Mouse (Mus musculus): Measurements from ENCODE around the gene Lpcat3.
"Not testable (repeated sequence)": the region's sequence is repeated elsewhere in the genome, so short reads cannot be mapped to it uniquely, and the experiment has no call there.

The Lpcat3 gene

DNA sequence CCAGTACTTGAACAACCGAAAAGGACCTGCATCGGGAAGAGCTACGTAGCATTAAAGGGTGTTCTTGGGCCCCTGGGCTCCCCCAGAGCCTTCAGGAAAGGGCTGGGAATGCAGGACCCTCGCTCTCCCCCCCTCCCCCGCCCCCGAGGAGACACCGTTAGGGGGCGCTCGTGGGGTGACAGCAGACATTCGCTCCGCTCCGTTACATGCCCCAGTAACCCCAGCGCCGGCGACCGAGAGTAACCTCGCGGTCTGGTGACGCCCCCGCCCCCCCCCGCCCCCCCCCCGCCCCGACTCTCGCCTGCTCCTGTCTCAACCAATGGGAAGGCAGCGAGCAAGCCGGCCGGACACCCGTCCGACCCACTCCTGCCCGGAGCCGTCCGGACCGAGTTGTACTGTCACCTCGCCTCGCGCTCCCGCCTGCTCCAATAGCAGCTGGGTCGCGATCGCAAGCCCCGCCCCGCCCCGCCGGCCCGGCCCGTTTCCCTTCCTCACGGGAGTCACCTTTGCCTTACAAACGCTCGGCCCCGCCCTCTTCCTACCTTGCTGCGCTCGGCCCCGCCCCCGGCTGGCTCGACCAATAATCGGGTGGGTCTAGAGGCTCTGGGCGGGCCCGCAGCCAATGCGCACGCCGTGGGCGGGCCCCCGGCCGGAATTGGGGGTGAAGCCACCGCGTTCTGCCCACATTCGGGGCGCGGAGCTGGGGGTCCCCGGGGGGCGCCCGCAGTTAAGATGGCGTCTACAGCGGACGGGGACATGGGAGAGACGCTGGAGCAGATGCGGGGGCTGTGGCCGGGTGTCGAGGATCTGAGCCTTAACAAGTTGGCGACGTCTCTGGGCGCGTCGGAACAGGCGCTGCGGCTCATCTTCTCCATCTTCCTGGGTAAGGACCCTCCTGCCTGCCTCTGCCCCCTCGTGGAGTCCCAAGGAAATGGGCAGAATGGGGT is at the start of gene Lpcat3:
Gene Lpcat3 (plus strand): TSS at position 551 of the 947 bp plus-strand sequence.
- Histone ChIP-seq H3K27me3 (ENCODE audit: control insufficient read depth, insufficient read depth, low read length, poor library complexity, severe bottlenecking) (no peaks in the 10 kb centered on the region), H3K36me3 (ENCODE audit: control insufficient read depth, insufficient read depth, low read length, poor library complexity, severe bottlenecking) (no peaks in the 10 kb centered on the region)
- peak; percentile 99 for DNase-seq (ENCODE audit: low read depth, low spot score)

DNA sequence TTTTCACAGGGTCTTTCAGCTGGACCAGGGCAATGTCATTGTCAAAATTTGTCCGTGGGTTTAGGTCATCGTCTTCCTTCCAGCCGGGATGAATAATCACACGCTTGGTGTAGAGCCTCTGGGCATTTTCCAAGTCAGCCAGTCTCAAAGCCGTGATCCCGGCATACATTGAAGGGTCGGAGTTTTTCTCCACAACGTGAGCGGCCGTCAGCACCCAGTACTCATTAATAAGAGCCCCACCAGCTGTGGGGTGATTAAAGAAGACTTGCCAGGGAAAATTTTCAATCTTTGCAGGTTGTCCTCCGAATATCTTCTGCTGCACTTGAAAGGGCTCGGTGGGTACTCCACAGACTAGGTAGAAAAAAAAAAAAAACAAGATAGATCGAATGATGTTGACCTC is 37.2 kb upstream of the Lpcat3 start:
- DNase-seq (ENCODE audit: low read depth, low spot score): no peak

DNA sequence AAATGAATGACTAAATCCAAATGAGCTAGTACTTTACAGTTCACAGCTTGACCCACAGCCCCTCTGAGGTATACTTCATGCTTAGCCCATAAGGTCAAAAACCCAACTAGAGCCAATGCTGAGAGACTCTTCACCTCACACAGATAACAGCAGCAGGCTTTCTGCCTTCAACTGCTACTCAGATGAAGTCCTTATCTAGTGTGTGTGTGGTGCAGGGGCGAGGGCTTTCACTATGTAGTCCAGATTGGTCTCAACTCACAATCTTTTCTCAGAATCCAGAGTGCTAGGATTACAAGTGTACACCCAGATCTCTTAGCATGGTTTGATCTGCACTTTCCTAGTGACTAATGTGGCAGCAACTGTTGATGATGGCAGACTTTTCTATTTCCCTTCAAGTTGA is 36.6 kb upstream of the Lpcat3 start:
- DNase-seq (ENCODE audit: low read depth, low spot score); H3K36me3 ChIP-seq (ENCODE audit: control insufficient read depth, insufficient read depth, low read length, poor library complexity, severe bottlenecking); H3K27me3 ChIP-seq (ENCODE audit: control insufficient read depth, insufficient read depth, low read length, poor library complexity, severe bottlenecking): not testable (repeated sequence)

More for the DNA sequence above, 37.2 kb upstream of the Lpcat3 start:
- no peaks in the 10 kb centered on the region for H3K27me3 ChIP-seq (ENCODE audit: control insufficient read depth, insufficient read depth, low read length, poor library complexity, severe bottlenecking)
- H3K36me3 ChIP-seq (ENCODE audit: control insufficient read depth, insufficient read depth, low read length, poor library complexity, severe bottlenecking): no peaks in the 10 kb centered on the region

DNA sequence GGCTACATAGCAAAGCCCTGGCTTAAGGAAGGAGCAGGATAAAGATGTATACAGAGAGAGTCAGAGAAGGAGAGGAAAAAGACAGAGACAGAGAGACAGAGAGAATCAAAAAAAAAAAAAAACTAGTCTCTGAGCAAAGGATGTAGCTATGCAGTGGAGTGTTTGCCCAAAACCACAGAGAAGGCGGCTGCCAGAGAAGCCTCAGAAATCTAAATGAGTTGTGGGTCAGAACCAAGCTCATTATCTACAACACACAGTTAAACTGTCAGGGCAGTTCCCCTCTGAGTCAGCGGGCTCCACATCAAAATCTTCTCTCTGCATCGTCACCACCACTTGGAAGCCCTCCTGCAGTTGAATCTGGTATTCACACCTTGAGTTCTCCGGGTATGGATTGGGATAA is 32.1 kb upstream of the Lpcat3 start:
- Histone ChIP-seq H3K36me3 (ENCODE audit: control insufficient read depth, insufficient read depth, low read length, poor library complexity, severe bottlenecking) (no peaks in the 10 kb centered on the region), H3K27me3 (ENCODE audit: control insufficient read depth, insufficient read depth, low read length, poor library complexity, severe bottlenecking) (no peaks in the 10 kb centered on the region)
- DNase-seq (ENCODE audit: low read depth, low spot score): no peak

DNA sequence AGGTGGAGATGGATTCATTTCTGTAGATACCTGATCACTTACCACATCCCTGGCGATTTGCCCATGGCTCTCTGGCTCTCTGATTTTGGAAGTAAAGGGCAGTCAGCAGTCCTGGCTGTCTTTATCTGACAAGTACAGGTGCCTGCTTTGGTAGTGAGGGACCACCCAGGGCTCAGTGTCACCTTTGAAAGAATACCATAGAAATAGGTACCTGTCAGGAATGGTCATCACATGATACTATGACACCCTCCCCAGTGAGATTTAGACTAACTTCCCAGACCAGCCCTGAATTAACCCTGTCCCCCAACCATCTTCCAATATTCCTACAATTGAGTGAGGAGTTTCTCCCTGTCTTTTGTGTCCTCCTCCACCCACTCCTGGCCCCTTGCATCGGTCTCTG is 26.8 kb upstream of the Lpcat3 start, which contains the start of gene C1s2:
Gene C1s2 (minus strand): TSS at position 101 of the 400 bp plus-strand sequence.
- H3K36me3 ChIP-seq (ENCODE audit: control insufficient read depth, insufficient read depth, low read length, poor library complexity, severe bottlenecking); DNase-seq (ENCODE audit: low read depth, low spot score); H3K27me3 ChIP-seq (ENCODE audit: control insufficient read depth, insufficient read depth, low read length, poor library complexity, severe bottlenecking): not testable (repeated sequence)

DNA sequence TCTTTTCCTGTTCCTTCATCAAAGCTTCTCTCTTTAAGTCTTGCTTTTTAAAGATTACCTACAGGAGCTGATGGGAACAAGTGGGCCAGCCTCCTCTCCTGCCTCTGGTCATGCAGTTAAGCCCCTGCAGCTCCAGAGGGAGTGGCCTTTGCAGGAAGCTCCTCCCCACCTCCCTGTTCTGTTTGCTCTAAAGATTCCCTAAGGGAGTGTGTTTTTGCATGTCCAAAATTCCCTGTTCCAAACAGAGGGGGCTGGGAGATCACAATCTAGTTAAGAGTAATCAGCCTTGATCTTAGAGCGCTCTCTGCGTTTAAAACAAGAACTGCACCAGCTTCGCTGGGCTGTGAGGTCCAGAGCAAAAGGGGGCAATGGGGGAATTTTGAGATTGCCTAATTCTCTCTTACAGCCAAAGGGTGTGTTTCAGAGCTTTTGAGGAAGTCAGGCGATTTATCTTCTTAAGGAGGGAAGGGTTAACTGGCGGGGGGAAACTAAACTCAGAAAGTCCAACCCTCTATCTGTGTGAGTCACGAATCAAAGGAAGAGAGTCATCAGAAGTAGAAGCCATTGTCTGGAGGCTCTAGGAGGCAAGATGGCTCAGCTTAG is 25.9 kb upstream of the Lpcat3 start:
- H3K36me3 ChIP-seq (ENCODE audit: control insufficient read depth, insufficient read depth, low read length, poor library complexity, severe bottlenecking); DNase-seq (ENCODE audit: low read depth, low spot score); H3K27me3 ChIP-seq (ENCODE audit: control insufficient read depth, insufficient read depth, low read length, poor library complexity, severe bottlenecking): not testable (repeated sequence)

DNA sequence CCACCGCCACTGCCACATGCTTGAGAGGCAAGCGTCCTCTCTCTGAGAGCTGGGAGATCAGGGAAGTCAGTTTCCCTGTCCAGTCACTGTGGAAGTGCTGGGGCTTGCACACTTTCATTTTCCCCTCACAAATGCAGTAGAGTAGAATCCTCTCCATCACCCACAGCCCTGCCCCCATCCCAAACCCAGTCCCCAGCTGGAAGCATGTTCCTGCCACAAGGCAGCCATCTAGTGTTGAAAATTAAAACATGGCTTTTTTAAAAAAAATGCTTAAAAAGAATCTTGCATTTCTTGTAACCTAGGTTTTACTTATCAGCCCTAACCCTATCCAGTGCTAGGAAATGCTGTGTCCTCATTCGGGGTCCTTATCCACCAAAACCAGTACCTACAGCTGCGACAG is 22.8 kb upstream of the Lpcat3 start:
- H3K27me3 ChIP-seq (ENCODE audit: control insufficient read depth, insufficient read depth, low read length, poor library complexity, severe bottlenecking): no peaks in the 10 kb centered on the region
- no peak for DNase-seq (ENCODE audit: low read depth, low spot score)
- no peaks in the 10 kb centered on the region for H3K36me3 ChIP-seq (ENCODE audit: control insufficient read depth, insufficient read depth, low read length, poor library complexity, severe bottlenecking)

DNA sequence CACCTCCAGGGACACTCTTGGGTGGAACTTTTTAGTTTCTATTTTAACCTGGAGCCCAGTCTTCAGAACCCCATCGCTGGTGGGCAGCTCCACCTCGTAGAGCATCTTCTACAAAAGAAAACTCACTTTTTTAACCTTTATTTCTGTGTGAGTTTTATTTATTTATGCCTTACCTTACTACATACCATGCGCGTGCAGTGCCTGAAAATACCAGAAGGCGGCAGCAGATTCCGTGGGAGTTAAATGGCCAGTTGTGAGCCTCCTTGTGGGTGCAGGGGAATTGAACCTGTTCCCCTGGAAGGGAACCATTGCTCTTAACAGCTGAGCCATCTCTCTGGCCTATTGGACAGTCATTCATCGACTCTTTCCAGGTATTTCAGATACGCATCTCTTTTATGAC is 21.8 kb upstream of the Lpcat3 start:
- DNase-seq (ENCODE audit: low read depth, low spot score): peak; percentile 82

DNA sequence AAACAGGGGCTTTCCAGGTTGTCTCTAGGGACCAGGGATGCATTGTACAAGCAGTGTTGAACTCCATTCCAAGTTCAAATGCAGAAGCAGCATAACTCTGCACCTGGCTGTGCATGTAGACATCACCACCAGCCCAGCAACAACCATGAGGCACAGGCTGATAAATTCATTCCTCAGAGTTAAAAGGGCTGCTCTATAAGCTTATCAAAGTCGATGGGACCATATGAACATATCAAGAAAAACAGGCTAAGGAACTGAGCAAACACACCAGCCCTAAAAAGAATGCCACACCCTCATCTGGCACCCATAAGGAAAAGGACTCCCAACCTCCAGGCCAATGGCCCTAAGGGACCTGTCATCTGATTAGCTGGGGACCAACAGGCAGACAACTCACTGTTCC is 16.4 kb upstream of the Lpcat3 start:
- no peaks in the 10 kb centered on the region for H3K27me3 ChIP-seq (ENCODE audit: control insufficient read depth, insufficient read depth, low read length, poor library complexity, severe bottlenecking)
- no peak for DNase-seq (ENCODE audit: low read depth, low spot score)
- H3K36me3 ChIP-seq (ENCODE audit: control insufficient read depth, insufficient read depth, low read length, poor library complexity, severe bottlenecking): no peaks in the 10 kb centered on the region

More for the DNA sequence above, 21.8 kb upstream of the Lpcat3 start:
- Histone ChIP-seq H3K27me3 (ENCODE audit: control insufficient read depth, insufficient read depth, low read length, poor library complexity, severe bottlenecking) (no peaks in the 10 kb centered on the region), H3K36me3 (ENCODE audit: control insufficient read depth, insufficient read depth, low read length, poor library complexity, severe bottlenecking) (no peaks in the 10 kb centered on the region)

DNA sequence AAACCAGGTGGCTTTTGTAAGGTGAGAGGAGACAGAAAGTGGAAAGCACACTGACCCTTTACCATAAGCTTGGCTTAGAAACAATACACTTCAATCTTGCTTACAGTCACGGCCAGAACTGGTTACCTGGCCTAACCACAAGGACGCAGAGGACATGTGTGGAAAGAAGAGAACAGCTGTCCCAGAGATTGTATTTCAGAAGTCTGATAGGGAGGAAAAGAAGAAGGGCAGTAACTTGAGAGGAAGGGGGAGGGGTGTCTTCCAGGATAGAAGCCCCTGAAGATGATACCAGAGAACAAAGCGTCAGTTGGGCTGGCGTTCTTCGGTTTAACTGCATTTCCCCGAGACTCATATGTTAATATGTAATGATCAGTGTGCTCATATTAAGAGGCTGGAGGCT is 6.9 kb upstream of the Lpcat3 start:
- Histone ChIP-seq H3K27me3 (ENCODE audit: control insufficient read depth, insufficient read depth, low read length, poor library complexity, severe bottlenecking) (no peaks in the 10 kb centered on the region; the same call in 1 of the 2 replicates), H3K36me3 (ENCODE audit: control insufficient read depth, insufficient read depth, low read length, poor library complexity, severe bottlenecking) (no peaks in the 10 kb centered on the region)
- DNase-seq (ENCODE audit: low read depth, low spot score): no peak

DNA sequence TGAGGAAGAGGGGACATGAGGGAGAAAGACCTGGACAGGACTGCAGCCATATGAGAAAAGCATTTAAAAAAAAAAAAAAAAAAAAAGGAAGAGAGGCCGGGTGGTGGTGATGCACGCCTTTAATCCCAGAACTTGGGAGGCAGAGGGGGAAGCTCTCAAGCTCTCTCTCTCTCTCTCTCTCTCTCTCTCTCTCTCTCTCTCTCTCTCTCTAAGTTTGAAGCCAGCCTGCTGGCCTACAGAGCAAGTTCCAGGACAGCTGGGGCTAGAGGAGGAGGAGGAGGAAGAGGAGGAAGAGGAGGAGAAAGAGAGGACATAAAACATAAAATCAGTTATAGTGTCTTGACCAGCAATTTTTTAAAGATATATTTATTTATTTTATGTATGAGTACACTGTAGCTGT is 4.8 kb upstream of the Lpcat3 start:
- Histone ChIP-seq H3K36me3 (ENCODE audit: control insufficient read depth, insufficient read depth, low read length, poor library complexity, severe bottlenecking) (no peaks in the 10 kb centered on the region), H3K27me3 (ENCODE audit: control insufficient read depth, insufficient read depth, low read length, poor library complexity, severe bottlenecking) (no peaks in the 10 kb centered on the region; the same call in 1 of the 2 replicates)
- DNase-seq (ENCODE audit: low read depth, low spot score): no peak

DNA sequence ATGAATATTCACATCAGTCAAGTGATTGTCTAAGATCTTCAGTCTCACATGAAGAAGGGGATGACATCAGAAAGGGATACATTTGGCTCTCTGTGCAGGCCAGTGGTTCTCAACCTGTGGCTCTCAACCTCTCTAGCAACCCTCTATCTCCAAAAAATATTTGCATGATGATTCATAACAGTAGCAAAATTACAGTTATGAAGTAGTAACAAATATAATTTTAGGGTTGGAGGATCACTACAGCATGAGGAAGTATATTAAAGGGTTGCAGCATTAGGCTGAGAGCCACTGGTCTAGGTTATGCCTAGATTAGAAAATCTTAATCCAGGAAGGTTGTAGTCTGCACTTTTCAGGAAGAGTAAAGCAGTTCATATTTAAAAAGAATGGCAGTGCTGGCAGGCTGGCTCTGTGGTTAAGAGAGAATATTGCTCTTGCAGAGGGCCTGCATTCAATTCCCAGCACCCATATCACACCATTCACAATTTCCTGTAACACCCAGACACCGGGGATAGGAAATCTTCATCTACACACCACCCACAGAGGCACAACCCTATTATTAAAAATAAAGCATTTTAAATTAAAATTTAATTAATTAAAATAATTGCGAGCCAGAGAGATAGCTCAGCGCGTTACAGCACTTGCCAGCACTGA is 1.5 kb upstream of the Lpcat3 start:
- no peaks in the 10 kb centered on the region for H3K36me3 ChIP-seq (ENCODE audit: control insufficient read depth, insufficient read depth, low read length, poor library complexity, severe bottlenecking)
- DNase-seq (ENCODE audit: low read depth, low spot score): peak; percentile 23
- no peaks in the 10 kb centered on the region for H3K27me3 ChIP-seq (ENCODE audit: control insufficient read depth, insufficient read depth, low read length, poor library complexity, severe bottlenecking)

DNA sequence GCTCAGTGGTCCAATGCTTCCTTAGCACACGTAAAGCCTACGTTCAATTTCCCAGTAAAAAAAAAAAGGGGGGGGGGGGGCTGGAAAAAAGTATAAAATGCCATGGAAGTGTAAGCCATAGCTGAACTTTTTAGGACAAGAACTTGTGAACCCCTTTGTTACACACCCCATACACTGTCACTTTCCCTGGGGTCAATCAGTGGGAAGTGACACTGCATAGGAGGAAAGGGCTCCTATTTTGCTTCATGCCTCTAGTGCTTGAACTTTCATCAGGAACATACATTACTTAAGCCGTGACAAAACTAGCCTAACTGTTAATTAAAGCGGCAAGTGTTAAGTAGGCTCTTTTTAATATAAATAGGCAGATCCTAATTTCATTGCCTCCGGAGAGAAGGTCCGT is 832 bp upstream of the Lpcat3 start:
- H3K36me3 ChIP-seq (ENCODE audit: control insufficient read depth, insufficient read depth, low read length, poor library complexity, severe bottlenecking): no peaks in the 10 kb centered on the region
- no peak for DNase-seq (ENCODE audit: low read depth, low spot score)
- H3K27me3 ChIP-seq (ENCODE audit: control insufficient read depth, insufficient read depth, low read length, poor library complexity, severe bottlenecking): no peaks in the 10 kb centered on the region

DNA sequence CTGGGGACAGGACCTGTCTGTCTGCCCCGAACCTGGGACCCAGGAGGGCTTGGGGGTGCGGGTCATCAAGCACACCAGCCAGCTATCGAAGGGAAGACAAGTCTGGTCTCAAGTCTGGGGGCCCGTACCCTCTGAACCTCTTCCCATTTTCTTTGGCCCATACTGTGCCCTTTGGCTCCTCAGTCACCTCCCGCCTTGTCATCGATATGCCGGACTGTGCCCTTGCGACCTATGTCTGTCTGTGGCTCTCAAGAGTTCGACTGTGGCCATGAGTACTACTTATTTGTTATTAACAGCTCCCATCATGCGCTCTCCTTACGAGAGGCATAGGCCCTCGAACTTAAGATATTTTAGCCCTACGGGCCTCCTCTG is 583 bp downstream of the Lpcat3 start:
- no peak for DNase-seq (ENCODE audit: low read depth, low spot score)
- Histone ChIP-seq H3K36me3 (ENCODE audit: control insufficient read depth, insufficient read depth, low read length, poor library complexity, severe bottlenecking) (no peaks in the 10 kb centered on the region), H3K27me3 (ENCODE audit: control insufficient read depth, insufficient read depth, low read length, poor library complexity, severe bottlenecking) (no peaks in the 10 kb centered on the region)

DNA sequence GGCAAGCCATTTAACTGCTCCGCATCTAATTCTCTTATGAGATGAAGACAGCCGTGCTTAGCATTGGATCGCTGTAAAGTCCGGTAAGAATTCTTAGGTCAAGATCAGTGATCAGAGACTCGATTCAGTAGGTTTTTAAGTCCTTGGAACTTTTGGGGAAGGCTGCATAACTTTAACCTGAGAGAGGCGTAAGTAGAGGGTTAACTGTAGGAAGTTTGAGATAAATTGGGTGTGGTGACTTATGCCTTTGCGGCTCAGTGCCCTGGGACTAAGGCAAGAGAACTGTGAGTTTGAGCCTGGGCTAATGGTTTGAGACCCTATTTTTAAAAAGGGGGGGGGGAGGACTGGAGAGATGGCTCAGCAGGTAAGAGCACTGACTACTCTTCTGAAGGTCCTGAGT is 1.4 kb downstream of the Lpcat3 start:
- no peaks in the 10 kb centered on the region for H3K27me3 ChIP-seq (ENCODE audit: control insufficient read depth, insufficient read depth, low read length, poor library complexity, severe bottlenecking)
- no peak for DNase-seq (ENCODE audit: low read depth, low spot score)
- H3K36me3 ChIP-seq (ENCODE audit: control insufficient read depth, insufficient read depth, low read length, poor library complexity, severe bottlenecking): no peaks in the 10 kb centered on the region
